Comparison of ENCODE assay signal across 26 mouse cellular contexts in genomic region chr11:4627636-4628035, GRCm38 (mm10). TPM values are rescaled to one million over a fixed set of nuclear protein-coding genes. Genes with fewer than 3 reads are reported as not detected.
"Had no signal": no experiment of that assay in that cellular context is flagged by ENCODE, and none has a peak within 500 bp of the region (broad histone marks: within the 10 kb centered on the region; RNA-seq: fewer than 3 reads in every experiment).

No protein-coding gene starts in this region.

- H3K9ac ChIP-seq: kidney, embryonic 15.5 days; liver, embryonic 13.5 days; stomach, embryonic 15.5 days had no signal

- H3K4me2 ChIP-seq: kidney, embryonic 15.5 days; liver, embryonic 13.5 days; midbrain, embryonic 11.5 days; stomach, embryonic 15.5 days had no signal

- ATAC-seq: inflammation-experienced regulatory T-cells, adult 6 months; intestine, embryonic 16.5 days; midbrain, embryonic 16.5 days had no signal

- H3K27ac ChIP-seq: kidney, embryonic 15.5 days; layer of hippocampus, adult 2 months; liver, embryonic 13.5 days; stomach, embryonic 15.5 days had no signal

- H3K36me3 ChIP-seq: kidney, embryonic 15.5 days; liver, embryonic 13.5 days; stomach, embryonic 15.5 days had no signal

- H3K27me3 ChIP-seq: kidney, embryonic 15.5 days; stomach, embryonic 15.5 days had no signal

- H3K9me3 ChIP-seq: kidney, embryonic 15.5 days; liver, embryonic 13.5 days; stomach, embryonic 15.5 days had no signal

- DNase-seq: kidney, adult 18-20 months; kidney, postnatal 14 days; layer of hippocampus, adult 9-11 months; liver, embryonic 13.5 days; lung, adult 2 months; lung, postnatal 14 days; lung, postnatal 4 days; right cerebral cortex, postnatal 25 days; spleen, adult 18-20 months; thymus, postnatal 25 days had no signal

- H3K4me3 ChIP-seq: kidney, embryonic 15.5 days; layer of hippocampus, adult 2 months; liver, embryonic 13.5 days; myocyte; stomach, embryonic 15.5 days had no signal

RNA-seq across cellular contexts. Expression of gene Gm11032, which starts 7.8 kb away (rescaled TPM):
- polyA plus RNA-seq: inflammation-experienced regulatory T-cells, adult 6 months; intestine, embryonic 16.5 days; kidney, embryonic 15.5 days; large intestine, adult 2 months; limb, embryonic 11.5 days; limb, embryonic 14.5 days; liver, adult 2 months; liver, embryonic 13.5 days; liver, embryonic 16.5 days; lung, adult 2 months; lung, embryonic 16.5 days; midbrain, embryonic 11.5 days; midbrain, embryonic 16.5 days; myocyte; neural tube, embryonic 14.5 days; stomach, embryonic 15.5 days; thymus, postnatal 0 days had no signal
